Mouse (Mus musculus): Measurements from ENCODE around the gene Gpbar1. TPM values are rescaled to one million over a fixed set of nuclear protein-coding genes. Genes with fewer than 3 reads are reported as not detected.
A peak's percentile ranks its signal among the peaks of the same experiment; 100 is the strongest.

Gpbar1 gene
- polyA plus RNA-seq, 1 experiment from 2014 or later: not detected

GRCm38 (mm10) chr1:74288327-74288726 is 10.0 kb downstream of the Gpbar1 start:
- no peaks in the 10 kb centered on the region for H3K9me3 ChIP-seq (ENCODE audit: control insufficient read depth, low read length)
- H3K4me1 ChIP-seq (replicated peaks; ENCODE audit: control insufficient read depth, insufficient read depth, low read length): peaks cover 3% of the 10 kb centered on the region
- no peaks in the 10 kb centered on the region for H3K27me3 ChIP-seq (ENCODE audit: control insufficient read depth, insufficient read depth, low read length)
- H3K4me2 ChIP-seq (ENCODE audit: low read depth, low read length, severe bottlenecking): no peak overlapping the region
- H3K4me3 ChIP-seq (ENCODE audit: low read depth, low read length): no peak overlapping the region
- ATAC-seq (replicated peaks; ENCODE audit: low FRiP score): no peak
- no peak for DNase-seq (ENCODE audit: low spot score)
- H3K36me3 ChIP-seq (ENCODE audit: control insufficient read depth, insufficient read depth, low read length): no peaks in the 10 kb centered on the region
- H3K27ac ChIP-seq (ENCODE audit: low read depth, low read length): no peak overlapping the region
- H3K9ac ChIP-seq (ENCODE audit: low read length): no peak overlapping the region
- 81% methylated on average over 4 of the region's 4 CpGs for WGBS

GRCm38 (mm10) chr1:74289248-74289647 is 10.9 kb downstream of the Gpbar1 start:
- H3K27me3 ChIP-seq (ENCODE audit: control insufficient read depth, insufficient read depth, low read length): no peaks in the 10 kb centered on the region
- no peak overlapping the region for H3K27ac ChIP-seq (ENCODE audit: low read depth, low read length)
- no peaks in the 10 kb centered on the region for H3K9me3 ChIP-seq (ENCODE audit: control insufficient read depth, low read length)
- WGBS: 94% methylated on average over 9 of the region's 9 CpGs
- no peak overlapping the region for H3K4me2 ChIP-seq (ENCODE audit: low read depth, low read length, severe bottlenecking)
- no peak for DNase-seq (ENCODE audit: low spot score)
- no peaks in the 10 kb centered on the region for H3K36me3 ChIP-seq (ENCODE audit: control insufficient read depth, insufficient read depth, low read length)
- no peak overlapping the region for H3K9ac ChIP-seq (ENCODE audit: low read length)
- ATAC-seq (replicated peaks; ENCODE audit: low FRiP score): no peak
- peaks cover 3% of the 10 kb centered on the region for H3K4me1 ChIP-seq (replicated peaks; ENCODE audit: control insufficient read depth, insufficient read depth, low read length)
- H3K4me3 ChIP-seq (ENCODE audit: low read depth, low read length): no peak overlapping the region

- Histone ChIP-seq H3K27ac (ENCODE audit: low read depth, low read length) (no peak overlapping the region), H3K4me2 (ENCODE audit: low read depth, low read length, severe bottlenecking) (no peak overlapping the region), H3K4me3 (ENCODE audit: low read depth, low read length) (no peak overlapping the region), H3K27me3 (ENCODE audit: control insufficient read depth, insufficient read depth, low read length) (no peaks in the 10 kb centered on the region), H3K9me3 (ENCODE audit: control insufficient read depth, low read length) (no peaks in the 10 kb centered on the region), H3K4me1 (replicated peaks; ENCODE audit: control insufficient read depth, insufficient read depth, low read length) (peaks cover 3% of the 10 kb centered on the region), H3K36me3 (ENCODE audit: control insufficient read depth, insufficient read depth, low read length) (no peaks in the 10 kb centered on the region), H3K9ac (ENCODE audit: low read length) (no peak overlapping the region)
- 88% methylated on average over 2 of the region's 2 CpGs for WGBS
- DNase-seq (ENCODE audit: low spot score): no peak
- no peak for ATAC-seq (replicated peaks; ENCODE audit: low FRiP score)
These were observed 11.4 kb downstream of the Gpbar1 start for GRCm38 (mm10) chr1:74289740-74290139.

GRCm38 (mm10) chr1:74290141-74290540 is 11.8 kb downstream of the Gpbar1 start:
- Histone ChIP-seq H3K27ac (ENCODE audit: low read depth, low read length) (no peak overlapping the region), H3K4me3 (ENCODE audit: low read depth, low read length) (no peak overlapping the region), H3K36me3 (ENCODE audit: control insufficient read depth, insufficient read depth, low read length) (no peaks in the 10 kb centered on the region), H3K27me3 (ENCODE audit: control insufficient read depth, insufficient read depth, low read length) (no peaks in the 10 kb centered on the region), H3K9ac (ENCODE audit: low read length) (no peak overlapping the region), H3K4me2 (ENCODE audit: low read depth, low read length, severe bottlenecking) (no peak overlapping the region), H3K9me3 (ENCODE audit: control insufficient read depth, low read length) (no peaks in the 10 kb centered on the region), H3K4me1 (replicated peaks; ENCODE audit: control insufficient read depth, insufficient read depth, low read length) (peaks cover 3% of the 10 kb centered on the region)
- ATAC-seq (replicated peaks; ENCODE audit: low FRiP score): no peak
- WGBS: 93% methylated on average over 5 of the region's 5 CpGs
- DNase-seq (ENCODE audit: low spot score): no peak

- no peaks in the 10 kb centered on the region for H3K27me3 ChIP-seq (ENCODE audit: control insufficient read depth, insufficient read depth, low read length)
- H3K4me2 ChIP-seq (ENCODE audit: low read depth, low read length, severe bottlenecking): no peak overlapping the region
- H3K4me1 ChIP-seq (replicated peaks; ENCODE audit: control insufficient read depth, insufficient read depth, low read length): peaks cover 5% of the 10 kb centered on the region; the same call in 1 of the 2 replicates
- no peak overlapping the region for H3K27ac ChIP-seq (ENCODE audit: low read depth, low read length)
- ATAC-seq (replicated peaks; ENCODE audit: low FRiP score) (no peak), DNase-seq (ENCODE audit: low spot score) (no peak)
- H3K9ac ChIP-seq (ENCODE audit: low read length): no peak overlapping the region
- 86% methylated on average over 11 of the region's 11 CpGs for WGBS
- no peak overlapping the region for H3K4me3 ChIP-seq (ENCODE audit: low read depth, low read length)
- no peaks in the 10 kb centered on the region; the same call in 1 of the 2 replicates for H3K36me3 ChIP-seq (ENCODE audit: control insufficient read depth, insufficient read depth, low read length)
- no peaks in the 10 kb centered on the region for H3K9me3 ChIP-seq (ENCODE audit: control insufficient read depth, low read length)
These were observed 14.1 kb downstream of the Gpbar1 start for GRCm38 (mm10) chr1:74292331-74293020.

GRCm38 (mm10) chr1:74293306-74293960 is 15.1 kb downstream of the Gpbar1 start:
- Histone ChIP-seq H3K9me3 (ENCODE audit: control insufficient read depth, low read length) (no peaks in the 10 kb centered on the region), H3K27me3 (ENCODE audit: control insufficient read depth, insufficient read depth, low read length) (no peaks in the 10 kb centered on the region), H3K36me3 (ENCODE audit: control insufficient read depth, insufficient read depth, low read length) (no peaks in the 10 kb centered on the region; the same call in 1 of the 2 replicates), H3K4me1 (replicated peaks; ENCODE audit: control insufficient read depth, insufficient read depth, low read length) (peaks cover 5% of the 10 kb centered on the region; the same call in 1 of the 2 replicates), H3K27ac (ENCODE audit: low read depth, low read length) (no peak overlapping the region), H3K9ac (ENCODE audit: low read length) (no peak overlapping the region), H3K4me2 (ENCODE audit: low read depth, low read length, severe bottlenecking) (no peak overlapping the region), H3K4me3 (ENCODE audit: low read depth, low read length) (no peak overlapping the region)
- WGBS: 89% methylated on average over 8 of the region's 8 CpGs
- no peak for DNase-seq (ENCODE audit: low spot score)
- ATAC-seq (replicated peaks; ENCODE audit: low FRiP score): no peak

- DNase-seq (ENCODE audit: low spot score) (no peak), ATAC-seq (replicated peaks; ENCODE audit: low FRiP score) (no peak)
- H3K9me3 ChIP-seq (ENCODE audit: control insufficient read depth, low read length): no peaks in the 10 kb centered on the region
- no peaks in the 10 kb centered on the region; the same call in 1 of the 2 replicates for H3K36me3 ChIP-seq (ENCODE audit: control insufficient read depth, insufficient read depth, low read length)
- peaks cover 5% of the 10 kb centered on the region; the same call in 1 of the 2 replicates for H3K4me1 ChIP-seq (replicated peaks; ENCODE audit: control insufficient read depth, insufficient read depth, low read length)
- no peak overlapping the region for H3K4me2 ChIP-seq (ENCODE audit: low read depth, low read length, severe bottlenecking)
- 91% methylated on average over 3 of the region's 3 CpGs for WGBS
- H3K9ac ChIP-seq (ENCODE audit: low read length): no peak overlapping the region
- H3K27me3 ChIP-seq (ENCODE audit: control insufficient read depth, insufficient read depth, low read length): no peaks in the 10 kb centered on the region
- H3K4me3 ChIP-seq (ENCODE audit: low read depth, low read length): no peak overlapping the region
- H3K27ac ChIP-seq (ENCODE audit: low read depth, low read length): no peak overlapping the region
These were observed 15.8 kb downstream of the Gpbar1 start for GRCm38 (mm10) chr1:74294090-74294643.

GRCm38 (mm10) chr1:74294733-74295455 is 16.5 kb downstream of the Gpbar1 start:
- WGBS: 93% methylated on average over 6 of the region's 6 CpGs
- no peaks in the 10 kb centered on the region; the same call in 1 of the 2 replicates for H3K36me3 ChIP-seq (ENCODE audit: control insufficient read depth, insufficient read depth, low read length)

More at GRCm38 (mm10) chr1:74294733-74295455, 16.5 kb downstream of the Gpbar1 start:
- no peak overlapping the region for H3K4me2 ChIP-seq (ENCODE audit: low read depth, low read length, severe bottlenecking)
- H3K4me1 ChIP-seq (replicated peaks; ENCODE audit: control insufficient read depth, insufficient read depth, low read length): peaks cover 5% of the 10 kb centered on the region; the same call in 1 of the 2 replicates
- no peaks in the 10 kb centered on the region for H3K9me3 ChIP-seq (ENCODE audit: control insufficient read depth, low read length)
- peak overlapping the region; percentile 64 for H3K27ac ChIP-seq (ENCODE audit: low read depth, low read length)
- H3K4me3 ChIP-seq (ENCODE audit: low read depth, low read length): no peak overlapping the region
- H3K9ac ChIP-seq (ENCODE audit: low read length): peak overlapping the region; percentile 27; the same call in 1 of the 2 replicates
- DNase-seq (ENCODE audit: low spot score) (no peak), ATAC-seq (replicated peaks; ENCODE audit: low FRiP score) (0 out of 2 replicates have a peak, but pooled peaks have one; percentile 18)
- H3K27me3 ChIP-seq (ENCODE audit: control insufficient read depth, insufficient read depth, low read length): no peaks in the 10 kb centered on the region

Measured in forebrain, embryonic 11.5 days (tissue).